Mouse (Mus musculus) adipocyte (in vitro differentiated cells): Measurements from ENCODE around the gene Fam117b.

Source experiments
- DNase-seq: peaks from one replicate; pipeline ENCODE4 v3.0.0-alpha.2; 2016; ENCODE audit warnings: low spot score

The Fam117b gene

DNA sequence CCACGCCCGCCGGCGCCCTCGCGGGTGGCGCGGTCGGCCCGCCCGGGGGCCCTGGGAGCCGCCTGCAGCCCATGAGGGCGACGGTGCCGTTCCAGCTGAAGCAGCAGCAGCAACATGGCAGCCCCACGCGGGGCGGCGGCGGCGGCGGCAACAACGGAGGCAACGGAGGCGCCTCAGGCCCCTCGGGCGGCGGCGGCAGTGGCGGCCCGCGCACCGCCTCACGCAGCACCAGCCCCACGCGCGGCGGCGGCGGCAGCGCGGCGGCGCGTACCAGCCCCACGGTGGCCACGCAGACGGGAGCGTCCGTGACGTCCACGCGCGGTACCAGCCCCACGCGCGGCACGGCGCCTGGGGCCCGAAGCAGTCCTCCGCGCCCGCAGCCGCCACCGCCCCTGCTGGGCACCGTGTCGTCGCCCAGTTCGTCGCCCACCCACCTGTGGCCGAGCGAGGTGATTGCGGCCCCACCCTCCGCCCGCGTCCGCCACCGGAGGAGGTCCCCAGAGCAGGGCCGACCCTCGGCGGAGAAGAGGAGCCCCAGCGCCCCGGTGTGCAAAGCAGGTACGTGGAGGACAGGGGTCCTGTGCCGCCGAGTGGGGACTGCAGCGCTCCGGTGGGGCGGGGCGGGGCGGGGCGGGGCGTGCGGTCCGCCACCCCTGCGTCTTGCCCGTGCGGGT is 526 bp downstream of the Fam117b start:
- no peak for DNase-seq

DNA sequence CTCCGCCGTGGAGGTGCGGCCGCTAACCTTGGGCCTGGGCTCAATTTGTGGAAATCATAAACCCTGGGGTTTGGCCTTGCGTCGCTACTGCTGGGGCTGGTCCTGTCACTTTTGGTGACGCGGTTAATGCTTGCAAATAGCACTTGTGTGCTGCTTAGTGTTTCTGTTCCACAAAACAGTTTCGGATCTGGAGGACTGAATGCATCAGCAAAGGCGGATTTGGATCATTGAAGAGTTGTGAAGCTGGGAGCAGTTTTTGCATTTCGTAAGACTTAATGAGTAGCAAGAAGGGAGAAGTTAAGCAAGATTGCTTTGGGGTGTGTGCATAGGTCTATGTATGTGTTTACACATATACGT is 1.0 kb downstream of the Fam117b start:
- peak; percentile 58 for DNase-seq

DNA sequence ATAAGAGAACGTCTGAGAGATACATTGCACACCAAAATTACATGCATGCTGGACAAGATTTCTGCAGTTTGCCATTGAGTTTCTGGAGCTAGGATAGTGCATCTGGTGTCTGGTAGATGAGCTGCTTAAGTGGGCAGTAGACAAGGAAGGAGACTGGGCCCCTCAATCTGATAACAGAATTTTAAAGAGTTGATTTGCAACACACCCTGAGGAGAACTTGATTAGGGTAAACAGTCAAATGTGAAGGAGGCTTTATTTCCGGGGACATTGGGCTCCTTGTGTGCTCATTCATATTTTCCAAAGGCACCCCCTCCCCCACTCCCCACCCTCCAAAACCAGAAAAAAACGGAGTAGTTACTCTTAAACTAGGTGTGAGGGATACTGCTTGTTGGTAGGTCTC is 2.0 kb downstream of the Fam117b start:
- no peak for DNase-seq

DNA sequence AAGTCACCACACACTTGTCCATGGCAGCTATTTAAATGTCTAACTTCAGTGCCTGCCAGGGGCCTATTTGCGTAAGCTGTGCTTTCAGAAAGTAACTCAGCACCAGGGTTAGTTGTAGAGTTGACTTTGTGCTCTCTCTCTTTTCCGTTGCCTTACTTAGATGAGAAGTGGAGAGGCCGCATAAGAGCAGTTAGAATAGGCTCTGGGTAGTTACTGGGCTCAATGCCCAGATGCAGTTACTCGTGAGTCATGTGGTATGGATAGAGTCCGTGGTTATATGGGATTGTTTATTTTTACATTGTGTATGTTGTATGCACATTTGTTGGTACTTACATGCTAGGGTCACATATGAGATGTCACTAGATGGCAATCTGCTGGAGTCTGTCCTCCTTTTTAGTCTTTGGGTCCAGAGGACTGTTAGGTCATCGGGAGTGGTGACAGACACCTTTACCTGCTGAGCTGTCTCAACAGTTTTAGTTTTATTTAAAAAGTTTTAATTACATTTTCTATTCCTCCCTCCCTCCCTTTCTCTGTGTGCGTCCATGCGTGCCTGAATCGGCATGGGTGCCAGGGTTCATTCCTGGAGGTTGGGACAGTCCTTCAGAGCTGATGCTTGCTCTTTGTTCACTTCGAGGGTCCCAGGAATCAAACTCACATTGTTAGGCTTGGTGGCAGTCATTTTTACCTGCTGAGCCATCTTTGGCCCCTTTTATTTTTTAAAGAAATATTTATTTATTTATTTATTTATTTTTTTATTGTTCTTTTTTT is 3.2 kb downstream of the Fam117b start:
- DNase-seq, result peak; percentile 36

DNA sequence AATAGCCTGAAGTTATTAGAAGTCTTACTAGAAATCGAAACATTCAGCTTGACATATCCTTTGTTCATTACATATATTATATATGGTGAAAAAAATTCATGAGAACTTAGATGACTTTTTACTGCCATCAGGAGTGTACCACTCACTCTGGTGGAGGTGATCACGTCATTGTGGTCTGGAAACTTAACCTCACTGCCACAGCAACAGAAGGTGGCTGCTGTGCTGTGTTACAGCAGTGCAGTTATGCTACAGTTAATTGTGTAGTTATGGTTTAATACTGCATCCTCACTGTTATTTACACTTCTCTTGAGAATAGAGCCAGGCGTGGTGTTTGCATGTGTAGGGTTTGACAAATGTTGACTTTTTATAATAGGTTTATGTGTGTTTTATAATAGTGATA is 4.6 kb downstream of the Fam117b start:
- no peak for DNase-seq

DNA sequence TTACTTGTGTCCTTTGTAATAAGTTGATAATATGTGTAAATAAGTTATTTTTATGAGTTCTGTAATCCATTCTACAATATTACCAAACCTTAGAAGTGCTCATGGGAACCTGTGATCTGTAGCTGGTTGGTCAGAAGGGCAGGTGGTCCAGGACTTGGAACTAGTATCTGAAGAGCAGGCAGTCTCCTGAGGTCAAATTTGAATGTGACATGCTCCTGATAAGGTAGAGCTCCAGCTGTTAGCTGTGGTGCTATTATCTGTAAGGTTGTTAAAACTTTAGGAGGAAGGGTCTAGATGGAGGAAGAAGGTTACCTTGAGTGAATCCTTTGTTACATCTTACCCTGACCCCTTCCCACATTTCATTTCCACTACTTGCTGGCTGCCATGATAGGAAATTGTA is 5.3 kb downstream of the Fam117b start:
- DNase-seq, result no peak

DNA sequence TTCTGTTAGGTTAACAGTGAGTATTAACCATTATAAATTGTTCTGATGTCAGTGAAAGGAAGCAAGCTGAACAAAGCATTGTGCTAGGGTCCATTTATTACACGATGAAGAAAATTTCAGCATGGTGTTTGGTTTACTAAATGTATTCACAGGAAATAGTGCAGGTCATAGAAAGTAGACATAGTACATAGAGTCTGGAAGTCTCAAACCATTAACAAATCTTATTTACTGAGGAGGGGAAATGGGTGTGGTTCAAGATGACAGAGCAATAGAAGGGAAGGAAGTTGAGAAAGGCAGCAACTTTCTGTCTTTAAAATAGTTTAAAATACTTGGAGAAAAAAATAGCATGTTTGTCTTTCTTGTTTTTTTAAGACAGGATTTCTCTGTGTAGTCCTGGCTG is 10.4 kb downstream of the Fam117b start:
- DNase-seq, result no peak

DNA sequence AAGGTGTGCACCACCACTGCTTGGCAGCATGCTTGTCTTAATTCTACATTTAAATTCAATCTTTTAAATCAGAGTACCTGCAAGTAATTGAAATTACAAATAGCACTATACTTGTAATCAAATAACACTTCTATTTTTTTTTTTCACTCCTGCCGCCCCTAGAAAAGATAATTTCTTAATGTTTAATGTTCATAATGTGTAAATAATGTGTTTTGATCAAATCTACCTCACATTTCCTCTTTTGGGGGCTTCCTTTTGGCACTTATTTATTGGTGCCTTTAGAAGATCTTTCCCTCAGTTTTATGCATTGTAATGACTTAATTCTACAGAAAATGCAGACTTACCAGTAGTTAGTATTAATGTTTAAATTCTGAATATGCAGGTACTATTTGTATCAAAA is 10.9 kb downstream of the Fam117b start:
- DNase-seq, result no peak

DNA sequence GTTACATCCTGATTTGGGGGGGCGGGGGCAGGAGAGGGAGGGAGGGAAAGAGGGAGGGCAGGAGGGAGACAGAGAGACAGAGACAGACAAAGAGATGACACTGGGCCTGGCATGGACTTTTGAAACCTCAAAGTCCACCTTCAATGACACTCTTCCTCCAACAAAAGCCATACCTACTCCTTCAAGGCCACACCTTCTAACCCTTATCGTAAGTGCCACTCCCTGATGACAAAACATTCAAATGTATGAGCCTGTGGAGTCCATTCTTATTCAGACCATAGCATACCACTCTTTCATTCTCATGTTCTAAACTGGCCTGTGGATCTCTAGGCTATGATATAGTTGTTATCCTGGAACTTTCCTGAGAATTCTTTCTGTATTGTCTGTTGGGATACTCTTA is 11.6 kb downstream of the Fam117b start:
- DNase-seq, result no peak

DNA sequence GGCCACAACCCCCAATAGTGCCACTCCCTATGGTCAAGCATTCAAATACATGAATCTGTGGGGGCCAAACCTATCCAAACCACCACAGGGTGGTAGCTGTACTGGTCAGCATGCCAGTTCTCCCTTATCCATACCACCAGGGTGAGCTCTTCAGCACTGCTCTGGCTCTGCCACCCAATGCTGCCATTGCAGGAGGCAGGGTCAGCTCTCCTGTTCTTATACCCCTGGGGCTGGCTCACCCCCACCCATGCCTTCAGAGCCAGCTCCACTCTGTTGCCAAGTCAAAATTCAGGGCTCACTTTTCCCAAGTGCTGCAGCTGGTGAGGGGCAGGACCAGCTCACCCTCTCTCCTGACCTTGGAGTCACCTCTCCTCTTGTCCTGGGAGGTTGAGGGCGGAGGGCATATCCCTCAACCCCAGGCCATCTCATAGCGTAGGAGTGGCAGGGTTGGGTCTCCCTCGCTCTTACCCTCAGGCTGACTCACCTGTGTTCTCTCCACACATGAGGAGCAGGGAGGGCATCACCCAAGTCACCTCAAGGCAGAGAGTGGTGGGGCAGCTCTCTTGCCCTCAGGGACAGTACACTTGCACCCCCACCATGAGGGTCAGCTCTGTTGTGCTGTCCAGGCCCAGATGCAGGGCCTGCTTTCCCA is 13.3 kb downstream of the Fam117b start:
- DNase-seq, result no peak

DNA sequence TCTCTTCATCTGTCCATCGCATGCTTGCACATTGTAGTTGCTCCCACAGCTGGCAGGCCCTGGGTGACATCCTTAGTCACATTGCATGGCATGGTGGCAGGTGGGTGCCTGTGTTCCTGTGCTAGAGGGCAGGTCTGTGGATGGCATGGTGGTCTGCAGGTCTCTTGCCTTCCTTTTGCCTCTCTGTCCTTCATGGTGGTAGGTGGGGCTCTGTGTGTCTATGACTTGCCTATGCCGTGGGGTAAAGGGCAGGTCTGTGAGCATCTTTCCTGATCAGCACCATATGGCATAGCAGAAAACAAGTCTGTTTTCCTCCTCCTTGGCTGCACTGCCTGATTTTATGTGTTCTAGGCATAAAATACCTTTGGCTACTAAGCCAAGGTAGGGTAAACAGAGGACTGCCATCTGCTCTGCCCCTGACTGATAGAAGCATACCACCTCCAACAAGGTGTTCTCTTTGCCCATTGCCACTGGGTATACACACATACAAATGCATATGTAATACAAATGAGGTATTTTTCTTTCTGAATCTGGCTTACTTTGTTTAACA is 14.4 kb downstream of the Fam117b start:
- no peak for DNase-seq

DNA sequence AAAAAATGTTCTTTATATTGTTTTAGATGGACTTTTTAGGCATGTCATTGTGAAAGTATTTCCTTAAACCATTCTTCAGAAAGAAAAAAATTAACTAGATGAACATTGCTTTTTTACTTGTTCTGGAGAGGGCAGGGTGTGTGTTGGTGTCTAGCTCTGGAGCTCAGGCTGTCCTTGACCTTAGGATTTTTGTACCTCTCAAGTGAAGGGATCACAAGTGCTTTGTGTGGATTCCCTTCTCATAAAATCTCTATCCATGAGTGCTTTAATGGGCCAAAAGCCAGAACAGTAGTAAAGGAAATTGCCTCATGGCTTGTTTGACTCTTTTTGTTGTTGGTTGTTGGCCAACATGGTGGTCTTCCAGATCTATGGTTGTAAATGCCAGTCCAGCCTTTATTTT is 18.1 kb downstream of the Fam117b start:
- DNase-seq, result no peak

DNA sequence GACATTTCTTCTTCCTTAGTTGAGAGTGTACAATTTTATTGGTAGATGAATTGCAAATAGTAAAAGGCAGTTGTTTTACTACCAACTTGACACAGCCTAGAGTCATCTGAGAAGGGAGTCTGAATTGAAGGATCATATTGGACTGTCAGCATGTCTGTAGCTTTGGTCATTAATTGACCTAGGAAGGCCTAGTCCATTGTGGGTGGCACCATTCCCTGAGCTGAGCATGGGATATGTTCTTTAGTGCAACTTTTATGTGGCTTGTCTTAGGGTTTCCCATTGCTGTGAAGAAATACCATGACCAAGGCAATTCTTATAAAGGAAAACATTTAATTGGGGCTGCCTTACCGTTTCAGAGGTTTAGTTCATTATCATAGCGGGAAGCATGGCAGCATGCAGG is 20.2 kb downstream of the Fam117b start:
- no peak for DNase-seq

DNA sequence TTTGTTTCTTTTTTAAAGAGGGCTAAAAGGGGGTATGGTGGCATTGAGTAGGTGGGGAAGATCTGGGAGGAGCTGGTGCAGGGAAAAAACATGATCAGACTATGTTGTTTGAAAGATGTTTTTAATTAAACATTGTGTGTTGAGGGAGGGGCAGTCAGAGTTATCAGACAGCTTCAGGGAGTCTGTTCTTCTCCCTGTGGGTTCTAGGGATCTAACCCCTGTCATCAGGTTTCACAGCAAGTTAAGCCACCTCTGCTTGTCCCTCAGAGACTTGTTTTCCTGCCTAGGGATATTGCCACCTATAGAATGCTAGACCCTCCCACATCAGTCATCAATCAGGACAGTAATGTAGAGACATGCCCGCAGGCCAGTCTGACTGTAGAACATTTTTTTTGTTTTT is 28.3 kb downstream of the Fam117b start:
- no peak for DNase-seq

DNA sequence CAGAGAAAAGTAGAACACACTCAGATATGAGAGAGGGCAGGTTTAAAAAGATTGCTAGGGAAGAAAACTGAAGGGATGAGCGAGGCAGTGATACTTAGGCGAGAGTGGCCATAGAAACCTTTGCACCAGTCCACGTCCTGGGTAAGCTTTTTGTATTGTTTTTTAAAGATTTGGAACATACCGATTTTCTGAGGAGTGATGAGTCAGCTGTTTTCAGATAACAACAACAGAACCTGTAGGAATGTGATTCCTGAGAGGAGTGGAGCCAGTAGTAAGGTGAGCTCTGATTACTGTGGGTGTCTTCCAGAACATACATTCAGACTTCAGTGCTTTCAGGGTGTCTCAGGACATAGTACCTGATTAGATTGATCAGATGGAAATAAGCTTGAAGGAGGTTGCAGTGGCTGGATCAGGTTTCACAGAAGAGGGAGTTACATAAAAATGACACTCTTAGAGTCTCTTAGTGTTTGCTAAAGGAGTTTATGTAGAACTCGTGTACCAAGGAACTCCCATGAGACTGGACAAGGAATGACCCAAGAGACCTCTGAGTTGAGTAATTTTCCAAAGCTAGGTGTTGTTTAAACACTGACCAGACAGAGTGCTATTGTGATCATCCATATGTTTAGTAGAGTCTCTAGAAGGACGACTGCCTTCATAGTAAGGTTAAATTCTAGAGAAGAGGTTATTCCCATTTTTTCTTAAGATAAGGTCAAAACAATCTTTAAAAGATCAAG is 29.4 kb downstream of the Fam117b start:
- DNase-seq, result no peak

DNA sequence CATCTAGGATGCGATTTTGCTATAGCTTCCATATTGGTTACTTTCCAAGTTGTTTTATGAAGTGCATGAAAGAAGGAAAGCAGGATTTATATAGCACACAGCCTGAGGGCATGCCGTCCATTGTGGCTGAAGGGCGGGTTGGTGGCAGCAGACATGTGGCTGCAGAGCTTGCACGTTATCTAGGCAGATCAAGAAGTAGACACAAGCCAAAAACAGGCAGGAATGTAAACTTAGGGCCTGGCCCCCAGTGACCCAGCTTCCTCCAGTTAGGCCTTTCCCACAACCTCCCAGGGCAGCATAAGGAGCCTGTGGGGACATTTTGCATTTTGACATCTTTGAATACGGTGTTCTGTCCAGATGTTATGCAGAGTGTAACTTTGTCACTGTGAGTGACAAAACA is 31.0 kb downstream of the Fam117b start:
- peak; percentile 25 for DNase-seq

DNA sequence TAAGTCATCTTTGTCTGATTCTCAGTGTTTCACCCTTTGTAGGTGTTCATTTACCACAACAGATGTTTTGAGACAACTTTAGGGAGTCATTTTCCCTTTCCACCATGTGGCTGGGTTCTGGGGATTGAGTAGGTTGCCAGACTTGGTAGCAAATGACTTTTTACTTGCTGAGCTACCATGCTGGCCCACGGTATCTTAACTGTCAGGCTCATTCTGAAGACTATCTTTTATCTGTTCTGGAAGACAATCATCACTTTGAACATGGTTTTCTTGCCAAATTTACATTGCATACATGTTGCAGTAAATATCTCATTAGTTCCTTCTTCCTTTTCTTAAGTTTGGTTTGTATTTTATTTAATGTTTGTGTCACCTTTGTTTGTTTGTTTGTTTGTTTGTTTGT is 33.2 kb downstream of the Fam117b start:
- DNase-seq, result no peak

DNA sequence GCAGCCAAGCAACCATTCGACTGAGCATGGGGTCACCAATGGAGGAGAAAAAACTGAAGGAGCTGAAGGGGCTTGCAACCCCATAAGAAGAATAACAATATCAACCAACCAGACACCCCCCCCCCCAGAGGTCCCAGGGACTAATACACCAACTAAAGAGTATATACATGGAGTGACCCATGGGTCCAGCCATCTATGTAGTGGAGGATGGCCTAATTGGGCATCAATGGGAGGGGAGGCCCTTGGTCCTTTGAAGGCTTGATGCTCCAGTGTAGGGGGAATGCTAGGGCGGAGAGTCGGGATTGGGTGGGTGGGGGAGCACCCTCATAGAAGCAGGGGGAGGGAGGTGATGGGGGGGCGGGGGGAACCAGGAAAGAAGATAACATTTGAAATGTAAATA is 34.7 kb downstream of the Fam117b start:
- no peak for DNase-seq

DNA sequence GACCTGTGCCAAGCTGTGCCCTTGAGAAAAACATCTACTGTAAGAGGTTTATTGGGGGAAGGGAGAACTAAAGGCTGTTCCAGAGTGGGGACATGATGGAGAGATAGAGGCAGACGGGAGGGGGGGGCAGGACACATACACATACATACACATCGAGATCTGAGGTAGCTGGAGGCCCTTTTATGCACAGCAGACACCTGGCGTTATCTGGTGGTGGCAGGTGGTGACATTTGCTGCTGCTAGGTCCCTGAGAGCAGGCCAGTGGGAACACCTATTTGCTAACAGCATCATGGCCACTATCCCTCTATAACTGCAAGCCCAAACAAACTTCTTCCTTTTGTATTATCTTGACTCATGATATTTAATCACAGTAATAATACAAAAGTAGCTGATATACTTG is 44.4 kb downstream of the Fam117b start:
- no peak for DNase-seq

DNA sequence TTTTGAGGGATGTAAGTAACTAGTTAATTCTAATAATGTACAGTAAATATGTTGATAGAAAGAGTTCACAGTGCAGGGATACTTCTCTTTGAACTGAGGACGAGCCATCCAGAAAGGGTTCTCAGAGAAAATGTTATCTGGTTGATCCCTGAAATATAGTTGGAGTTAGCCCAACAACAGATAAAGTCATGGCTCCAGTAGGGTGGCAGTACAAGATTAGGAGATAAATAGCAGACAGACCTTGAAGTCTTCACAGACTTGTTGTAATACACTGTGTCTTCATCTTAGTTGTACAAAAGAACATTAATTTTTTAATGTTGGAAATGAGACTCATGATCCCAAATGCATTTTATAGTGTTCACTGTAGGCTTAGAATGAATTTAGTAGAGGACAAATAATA is 47.1 kb downstream of the Fam117b start:
- no peak for DNase-seq

DNA sequence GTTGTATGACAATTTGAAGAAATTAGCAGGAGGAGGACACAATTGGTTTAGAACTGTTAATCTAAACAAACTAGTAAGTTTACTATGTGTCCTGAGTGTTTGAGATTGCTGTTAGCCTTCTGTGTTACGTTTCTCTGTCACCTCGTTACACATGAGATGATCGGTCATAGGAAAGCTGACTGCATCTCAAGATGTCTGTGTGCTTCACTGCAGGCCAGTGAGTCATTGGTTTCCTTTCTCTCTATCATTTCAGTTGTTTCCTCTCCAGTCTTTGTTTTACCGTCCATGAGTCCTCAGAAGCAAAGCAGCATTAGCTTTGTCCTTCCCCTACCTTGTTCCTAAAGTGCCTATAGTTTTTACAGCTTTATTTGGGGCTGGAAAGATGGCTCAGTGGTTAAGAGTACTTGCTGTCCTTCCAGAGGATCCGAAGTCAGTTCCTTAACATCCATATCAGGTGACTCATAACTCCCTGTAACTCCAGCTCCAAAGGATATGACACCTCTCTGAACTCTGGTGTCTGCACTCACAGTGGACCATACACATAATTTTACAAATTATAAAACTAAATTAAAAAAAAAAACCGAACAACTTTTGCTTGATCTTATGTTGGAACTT is 53.5 kb downstream of the Fam117b start:
- DNase-seq, result no peak

DNA sequence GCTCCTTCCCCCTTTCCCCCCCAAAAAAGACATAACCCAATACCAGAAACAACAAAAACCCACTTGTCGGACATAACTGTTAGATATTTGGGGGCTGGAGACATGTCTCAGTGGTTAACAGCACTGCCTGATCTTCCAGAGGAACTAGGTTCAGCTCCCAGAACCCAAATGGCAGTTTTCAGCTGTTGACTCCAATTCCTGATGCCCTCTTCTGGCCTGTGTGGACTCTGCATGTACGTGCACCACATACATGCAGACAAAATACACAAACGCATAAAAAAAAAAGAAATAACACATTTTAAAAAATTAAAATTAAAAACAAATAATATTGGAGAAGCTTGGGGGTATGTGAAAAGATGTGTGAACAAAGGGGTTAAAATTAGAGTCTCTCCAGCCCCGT is 54.5 kb downstream of the Fam117b start:
- DNase-seq, result peak; percentile 6
